Mouse (Mus musculus): ENCODE measurements around the gene Sphk1.

Gene Sphk1

DNA sequence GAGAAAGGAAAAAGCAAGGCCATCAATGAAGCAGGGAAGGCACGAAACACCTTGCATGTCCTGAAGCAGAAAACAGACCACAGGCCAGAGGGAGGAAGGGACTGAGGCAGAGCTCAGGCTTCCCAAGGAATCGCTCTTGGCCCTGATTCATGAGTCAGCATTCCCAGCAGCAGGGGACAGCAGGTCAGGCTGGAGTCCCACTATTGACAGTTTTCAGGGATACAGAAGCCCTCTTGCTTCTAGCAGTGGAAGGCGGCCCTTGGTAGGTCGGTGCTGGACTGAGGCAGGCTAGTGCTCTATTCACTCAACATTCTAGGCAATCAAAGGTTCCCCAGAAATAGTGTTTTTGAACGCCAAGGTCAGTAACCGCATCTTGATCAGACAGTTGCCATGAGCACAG is 43.8 kb downstream of the Sphk1 start:
- ChIA-PET POLR2A (interaction anchor here in 3 of 4 experiments (0.6 to 5.0 kb wide), 23 partner anchors 9 to 285 kb away, joined by 3 to 50 read pairs (median 4); partner anchors contain the start of genes Aanat (in 3 of the 3) and Prpsap1 (in 1 of the 3)), CTCF (interaction anchor here in 3 of 4 experiments (1.0 to 7.9 kb wide), 9 partner anchors 12 to 54 kb away, joined by 3 to 56 read pairs (median 6); partner anchors contain the start of gene Aanat (in 2 of the 3))

GRCm38 (mm10) chr11:116574982-116575381 is 44.3 kb downstream of the Sphk1 start:
- ChIA-PET POLR2A (interaction anchor here in 3 of 4 experiments (0.6 to 5.0 kb wide), 22 partner anchors 9 to 285 kb away, joined by 3 to 50 read pairs (median 4); partner anchors contain the start of genes Aanat (in 2 of the 3) and Prpsap1 (in 1 of the 3)), CTCF (interaction anchor here (0.6 to 7.9 kb wide), 15 partner anchors 11 to 693 kb away, joined by 3 to 56 read pairs (median 6); partner anchors contain the start of gene Aanat (in 4 of the 4))

DNA sequence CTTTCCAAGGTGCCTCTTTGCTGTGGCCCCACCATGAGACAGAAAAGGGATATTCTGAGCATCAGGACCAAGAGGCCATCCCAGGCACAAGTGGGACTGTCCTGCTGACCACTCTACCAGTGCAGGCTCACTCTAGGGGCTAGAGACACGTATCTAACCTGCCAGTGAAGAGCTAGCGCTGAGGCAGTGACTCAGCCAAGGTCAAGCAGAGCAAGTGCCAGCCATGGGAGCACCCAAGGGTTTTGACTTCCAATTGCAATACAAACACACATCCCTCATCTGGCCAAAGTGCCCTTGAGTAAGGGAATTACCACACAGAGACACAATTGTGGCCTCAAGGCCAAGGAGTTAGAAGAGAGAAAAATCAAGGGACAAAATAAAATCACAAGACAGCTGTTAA is 44.7 kb downstream of the Sphk1 start:
- ChIA-PET POLR2A (interaction anchor here (0.6 to 5.0 kb wide), 25 partner anchors 10 to 140 kb away, joined by 3 to 50 read pairs (median 3); partner anchors contain the start of genes Aanat (in 3 of the 4) and Prpsap1 (in 1 of the 4)), CTCF (interaction anchor here (0.5 to 7.9 kb wide), 22 partner anchors 11 to 694 kb away, joined by 3 to 56 read pairs (median 4); partner anchors contain the start of gene Aanat (in 4 of the 4))

DNA sequence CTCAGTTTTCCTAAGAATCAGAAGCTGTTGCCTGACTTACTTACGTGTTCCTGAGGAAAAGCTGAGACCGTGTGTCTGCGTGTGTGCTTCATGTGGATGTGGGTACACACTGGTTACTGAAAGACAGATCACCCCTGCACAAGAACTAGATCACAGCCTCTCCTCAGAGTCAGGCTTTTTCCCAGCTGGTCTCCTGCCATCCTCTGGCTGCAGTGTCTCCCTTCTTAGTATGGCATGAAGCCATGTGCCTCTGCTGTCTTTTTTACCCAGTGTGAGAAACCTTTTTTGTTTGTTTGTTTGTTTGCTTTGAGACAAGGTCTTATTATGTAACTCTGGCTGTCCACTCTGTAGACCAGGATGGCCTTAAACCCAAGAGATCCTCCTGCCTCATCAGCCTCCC is 48.6 kb downstream of the Sphk1 start:
- CTCF ChIA-PET: interaction anchor here in 1 of 4 experiments (1.3 to 1.7 kb wide), 2 partner anchors 13 to 24 kb away, joined by 4 read pairs; no protein-coding TSS in a partner anchor
- POLR2A ChIA-PET: interaction anchor here in 2 of 4 experiments (0.6 to 1.4 kb wide), 2 partner anchors 19 to 431 kb away, joined by 3 to 12 read pairs; no protein-coding TSS in a partner anchor

DNA sequence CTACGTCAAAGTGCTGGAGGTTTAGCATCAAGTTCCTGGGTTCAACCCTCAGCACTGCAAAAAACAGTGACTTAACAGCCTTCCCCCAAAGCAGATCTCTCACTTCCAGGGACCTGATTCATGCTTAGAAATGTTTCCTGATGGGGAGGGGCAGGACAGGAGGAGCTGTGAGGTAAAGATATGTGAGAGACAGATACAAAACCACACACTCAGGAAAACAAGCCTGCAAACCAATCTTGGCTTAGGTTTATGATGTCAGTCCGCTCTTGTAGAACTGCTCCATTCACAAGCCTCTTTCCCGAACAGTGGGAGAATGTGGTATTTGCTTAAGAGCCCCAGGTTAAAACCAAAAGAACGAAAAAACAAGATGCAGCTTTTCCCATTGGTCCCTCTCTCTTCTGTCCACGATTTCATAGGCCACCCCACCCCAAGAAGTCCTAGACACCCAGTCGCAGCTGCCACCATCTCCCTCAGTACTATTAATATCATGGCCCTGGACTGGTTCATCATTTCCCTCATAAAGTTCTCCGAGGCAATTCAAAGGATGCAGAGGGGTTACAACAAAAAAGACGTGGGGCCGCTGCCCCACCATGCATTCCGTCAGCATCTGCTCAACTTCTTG is 49.4 kb downstream of the Sphk1 start:
- ChIA-PET POLR2A (interaction anchor here in 2 of 4 experiments (0.6 to 1.4 kb wide), 2 partner anchors 18 to 430 kb away, joined by 3 to 12 read pairs; no protein-coding TSS in a partner anchor), CTCF (interaction anchor here in 2 of 4 experiments (0.7 to 1.3 kb wide), 2 partner anchors 12 kb away, joined by 3 to 4 read pairs; no protein-coding TSS in a partner anchor)

GRCm38 (mm10) chr11:116580711-116581375 is 50.1 kb downstream of the Sphk1 start:
- ChIA-PET CTCF (interaction anchor here in 1 of 4 experiments (0.9 kb wide), 1 partner anchor 11 kb away, joined by 3 read pairs; no protein-coding TSS in a partner anchor), POLR2A (no interaction called here)

- ChIA-PET POLR2A (interaction anchor here in 1 of 4 experiments (0.6 kb wide), 1 partner anchor 86 kb away, joined by 11 read pairs; no protein-coding TSS in a partner anchor), CTCF (interaction anchor here in 1 of 4 experiments (0.9 kb wide), 1 partner anchor 11 kb away, joined by 3 read pairs; no protein-coding TSS in a partner anchor)
Observed at GRCm38 (mm10) chr11:116581376-116581814, 50.7 kb downstream of the Sphk1 start, which contains the start of gene Ube2o. Ube2o (minus strand) TSS chr11:116581447.

DNA sequence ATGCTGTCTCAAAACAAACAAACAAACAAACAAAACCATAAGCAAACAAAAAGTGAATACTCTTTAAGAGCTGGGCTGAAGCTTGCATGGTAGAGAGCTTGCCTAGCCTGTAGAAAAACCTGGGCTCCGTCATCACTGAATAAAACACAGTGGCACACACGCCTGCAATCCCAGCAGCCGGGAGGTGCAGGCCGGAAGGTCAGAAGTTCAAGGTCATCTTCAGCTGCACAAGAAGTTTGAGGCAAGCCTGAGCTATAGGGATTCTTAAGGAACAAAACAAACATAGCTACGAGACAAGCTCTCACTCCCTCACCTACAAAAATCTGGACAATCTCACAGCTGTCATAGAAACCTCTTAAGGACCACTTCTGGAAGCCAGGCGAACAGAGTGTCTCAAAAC is 55.0 kb downstream of the Sphk1 start:
- CTCF ChIA-PET: interaction anchor here (0.6 to 3.9 kb wide), 41 partner anchors 9 to 589 kb away, joined by 3 to 56 read pairs (median 6); partner anchors contain the start of genes Prpsap1 (in 1 of the 4) and Rhbdf2 (in 1 of the 4)

More for the DNA sequence above, 55.0 kb downstream of the Sphk1 start:
- POLR2A ChIA-PET: interaction anchor here (0.6 to 3.4 kb wide), 35 partner anchors 9 to 650 kb away, joined by 3 to 50 read pairs (median 4); partner anchors contain the start of genes Mfsd11 (in 2 of the 4), Srsf2 (in 2 of the 4) and Mrpl38 (in 1 of the 4)
